Mouse (Mus musculus) forebrain, embryonic 16.5 days (tissue): ENCODE data around the gene Ndufa3. TPM values are rescaled to one million over a fixed set of nuclear protein-coding genes. Genes with fewer than 3 reads are reported as not detected.

ENCODE experiments used
- ATAC-seq: fragments of 200-750 bp; cut with Nextera tagmentation; 2 replicates; pipeline ENCODE4 v1.8.0; 2017; ENCODE audit warnings: mild to moderate bottlenecking, moderate library complexity
- H3K27ac ChIP-seq: fragments of 300-500 bp; sonication (generic); 2 replicates; pipeline ENCODE4 v1.5.1; 2014; ENCODE audit warnings: low read length, control low read depth
- H3K27me3 ChIP-seq: fragments of 300-500 bp; sonication (generic); replicated peaks from 2 replicates; pipeline ENCODE4 v1.6.1; 2014; ENCODE audit warnings: low read length; ENCODE audit not compliant: control insufficient read depth, insufficient read depth
- H3K36me3 ChIP-seq: fragments of 300-500 bp; sonication (generic); 2 replicates; pipeline ENCODE4 v1.6.1; 2014; ENCODE audit not compliant: control insufficient read depth, insufficient read depth
- H3K4me1 ChIP-seq: fragments of 300-500 bp; sonication (generic); replicated peaks from 2 replicates; pipeline ENCODE4 v1.6.1; 2014; ENCODE audit warnings: low read length; ENCODE audit not compliant: control insufficient read depth, insufficient read depth
- H3K4me2 ChIP-seq: fragments of 300-500 bp; sonication (generic); 2 replicates; pipeline ENCODE4 v1.6.1; 2014; ENCODE audit warnings: mild to moderate bottlenecking, low read length, control low read depth
- H3K4me3 ChIP-seq: fragments of 300-500 bp; sonication (generic); replicated peaks from 2 replicates; pipeline ENCODE4 v1.5.1; 2014; ENCODE audit warnings: mild to moderate bottlenecking, low read length, control low read depth
- H3K9ac ChIP-seq: fragments of 300-500 bp; sonication (generic); replicated peaks from 2 replicates; pipeline ENCODE4 v1.6.1; 2014; ENCODE audit warnings: low read depth, low read length, control low read depth
- H3K9me3 ChIP-seq: fragments of 300-500 bp; sonication (generic); 2 replicates; pipeline ENCODE4 v1.6.1; 2016; ENCODE audit warnings: low read length; ENCODE audit not compliant: control insufficient read depth
- WGBS: fragments of 180-500 bp; shearing (Covaris S2); extraction: QIAGEN DNeasy Blood & Tissue Kit; methylation state at CpG from one replicate; pipeline ENCODE4 v1.1.7; 2014; 5-methylcytosine and 5-hydroxymethylcytosine counted together
- polyA plus RNA-seq: library from polyadenylated mRNA; unstranded; fragments of >200 nt; fragmentation: Nextera tagmentation; extraction: Ambion mirVana; gene quantifications from 2 replicates; pipeline ENCODE4 v1.2.1, GENCODE M21; 2015

Ndufa3 gene
- polyA plus RNA-seq, 1 experiment from 2014 or later, result 357 TPM

DNA sequence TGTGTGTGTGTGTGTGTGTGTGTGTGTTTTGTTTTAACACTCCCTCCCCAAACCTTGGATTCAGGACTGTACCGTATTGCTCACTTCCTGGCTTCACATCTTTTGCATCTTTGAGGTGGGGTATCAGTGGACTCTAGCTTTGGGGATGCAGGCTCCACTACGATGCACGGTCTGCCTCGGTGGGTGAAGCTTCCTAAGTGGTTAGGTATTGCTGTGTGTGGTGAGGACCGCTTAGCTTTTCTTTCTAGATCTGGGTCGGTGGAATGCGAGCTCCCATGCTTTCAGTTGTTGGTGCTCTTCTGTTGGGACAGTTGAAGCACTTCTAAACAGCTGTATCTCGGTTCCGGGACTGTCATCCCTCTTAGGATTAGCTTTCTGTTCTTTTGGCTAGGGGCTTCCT lies 29.0 kb downstream of the Ndufa3 start:
- Histone ChIP-seq H3K4me2 (peak overlapping the region; percentile 88), H3K9ac (peak overlapping the region; percentile 80), H3K27ac (peak overlapping the region; percentile 97; the same call in 1 of the 2 replicates), H3K4me1 (peaks cover 37% of the 10 kb centered on the region), H3K36me3 (peaks cover 15% of the 10 kb centered on the region), H3K4me3 (peak overlapping the region; percentile 71), H3K9me3 (no peaks in the 10 kb centered on the region), H3K27me3 (no peaks in the 10 kb centered on the region)
- ATAC-seq, result no peak
- 18% methylated on average over 9 of the region's 9 CpGs for WGBS

DNA sequence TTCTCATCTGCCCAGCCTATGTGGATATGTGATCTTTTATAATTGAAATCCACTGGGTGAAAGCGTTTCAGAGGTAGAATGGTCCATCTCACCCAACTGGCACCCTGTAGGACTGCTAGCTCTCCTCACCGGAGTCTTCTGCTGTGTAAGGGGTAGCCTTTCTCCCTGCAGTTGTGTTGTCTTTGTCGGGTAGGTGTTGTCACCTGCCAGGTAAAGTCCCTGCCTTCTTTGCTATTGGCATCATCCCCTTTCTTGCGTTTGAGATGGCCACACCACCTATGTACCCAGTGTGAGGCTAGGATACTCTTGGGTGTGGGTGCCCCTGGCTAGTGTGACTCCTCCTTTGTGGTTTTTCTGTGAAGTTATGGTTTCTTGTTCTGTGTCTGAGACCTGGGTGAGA lies 29.5 kb downstream of the Ndufa3 start:
- Histone ChIP-seq H3K27ac (no peak overlapping the region), H3K4me3 (peak overlapping the region; percentile 71), H3K9me3 (no peaks in the 10 kb centered on the region), H3K27me3 (no peaks in the 10 kb centered on the region), H3K4me1 (peaks cover 37% of the 10 kb centered on the region), H3K9ac (peak overlapping the region; percentile 80), H3K36me3 (peaks cover 15% of the 10 kb centered on the region), H3K4me2 (peak overlapping the region; percentile 88)
- 68% methylated on average over 4 of the region's 4 CpGs for WGBS
- no peak for ATAC-seq

DNA sequence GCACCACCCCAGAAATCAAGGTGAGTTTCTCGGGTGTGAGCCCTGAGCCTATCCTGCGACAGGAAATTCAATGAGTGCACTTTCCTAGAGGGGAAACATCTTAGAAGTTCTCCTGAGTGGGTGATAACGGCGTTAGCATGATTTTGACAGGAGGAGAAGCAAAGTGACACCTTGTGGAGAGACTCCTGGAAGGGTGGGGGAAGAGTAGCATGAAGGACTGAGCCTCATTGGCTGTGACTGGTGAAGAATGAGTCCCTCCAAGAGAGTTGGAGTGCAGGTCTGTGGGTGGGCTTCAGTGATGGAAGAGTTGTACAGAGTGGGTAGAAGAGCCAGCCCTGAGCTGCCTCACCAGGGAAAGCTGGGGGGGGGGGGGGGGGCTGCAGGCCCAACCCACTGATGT lies 39.8 kb downstream of the Ndufa3 start:
- H3K27ac ChIP-seq, result no peak overlapping the region
- H3K4me2 ChIP-seq, result no peak overlapping the region
- H3K9me3 ChIP-seq, result no peaks in the 10 kb centered on the region
- no peak overlapping the region for H3K4me3 ChIP-seq
- peaks cover 67% of the 10 kb centered on the region for H3K36me3 ChIP-seq
- H3K9ac ChIP-seq, result no peak overlapping the region
- H3K27me3 ChIP-seq, result no peaks in the 10 kb centered on the region
- WGBS, result 92% methylated on average over 4 of the region's 4 CpGs
- no peaks in the 10 kb centered on the region for H3K4me1 ChIP-seq
- no peak for ATAC-seq

DNA sequence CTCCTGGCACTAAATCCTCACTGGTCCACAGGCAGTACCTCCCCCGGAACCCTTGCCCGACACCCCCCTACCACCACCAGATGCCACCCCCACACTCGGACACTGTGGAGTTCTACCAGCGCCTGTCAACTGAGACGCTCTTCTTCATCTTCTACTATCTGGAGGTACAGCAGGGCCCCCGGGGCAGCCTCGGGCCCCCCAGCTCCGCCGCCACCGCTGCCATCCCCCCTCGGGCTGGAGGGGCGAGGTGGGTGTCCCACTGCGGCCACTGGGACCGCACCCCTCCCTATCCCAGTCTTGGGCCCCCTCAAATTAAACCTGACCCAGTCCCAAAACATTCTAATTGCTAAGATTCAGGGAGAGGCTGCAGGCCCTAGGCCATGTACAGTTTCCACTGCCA lies 41.4 kb downstream of the Ndufa3 start:
- ATAC-seq, result no peak
- 96% methylated on average over 13 of the region's 14 CpGs for WGBS

DNA sequence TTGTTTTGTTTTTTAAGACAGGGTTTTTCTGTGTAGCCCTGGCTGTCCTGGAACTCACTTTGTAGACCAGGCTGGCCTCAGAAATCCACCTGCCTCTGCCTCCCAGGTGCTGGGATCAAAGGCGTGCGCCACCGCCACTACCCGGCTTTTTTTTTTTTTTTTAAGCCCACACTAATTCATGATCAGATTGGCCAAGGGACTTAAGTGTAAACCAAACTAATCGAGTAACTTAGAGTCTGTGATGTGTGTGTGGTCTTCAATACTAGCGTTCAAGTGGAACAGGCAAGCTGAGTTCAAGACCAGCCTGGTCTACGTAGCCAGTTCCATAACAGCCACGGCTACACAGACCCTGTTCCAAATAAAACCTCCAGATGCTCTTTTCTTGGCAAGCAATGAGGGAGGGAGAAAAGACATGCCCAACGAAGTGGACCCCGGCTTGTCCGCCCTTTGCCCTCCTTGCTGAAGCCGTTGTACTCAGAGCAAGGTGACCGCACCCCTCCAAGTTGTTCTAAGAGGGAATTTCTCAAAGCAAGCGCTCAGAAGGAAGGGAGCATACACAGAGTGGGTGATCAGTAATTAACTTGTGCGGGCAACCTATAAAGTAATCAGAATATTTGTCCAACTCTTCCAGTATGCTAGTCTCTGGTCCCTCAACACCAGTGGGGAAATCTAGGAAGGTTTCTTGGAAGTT lies 47.5 kb downstream of the Ndufa3 start:
- Histone ChIP-seq H3K36me3 (peaks cover 15% of the 10 kb centered on the region), H3K27me3 (no peaks in the 10 kb centered on the region), H3K9me3 (no peaks in the 10 kb centered on the region), H3K4me3 (peak overlapping the region; percentile 88), H3K4me2 (peak overlapping the region; percentile 92), H3K9ac (peak overlapping the region; percentile 70), H3K4me1 (peaks cover 18% of the 10 kb centered on the region), H3K27ac (peak overlapping the region; percentile 76)
- ATAC-seq, result peak; percentile 22
- 25% methylated on average over 15 of the region's 15 CpGs for WGBS

More for the DNA sequence above, 41.4 kb downstream of the Ndufa3 start:
- H3K9ac ChIP-seq, result no peak overlapping the region
- H3K36me3 ChIP-seq, result peaks cover 58% of the 10 kb centered on the region
- H3K4me1 ChIP-seq, result peaks cover under 1% of the 10 kb centered on the region
- no peaks in the 10 kb centered on the region for H3K9me3 ChIP-seq
- H3K27ac ChIP-seq, result no peak overlapping the region
- no peaks in the 10 kb centered on the region for H3K27me3 ChIP-seq
- H3K4me2 ChIP-seq, result no peak overlapping the region
- no peak overlapping the region for H3K4me3 ChIP-seq

DNA sequence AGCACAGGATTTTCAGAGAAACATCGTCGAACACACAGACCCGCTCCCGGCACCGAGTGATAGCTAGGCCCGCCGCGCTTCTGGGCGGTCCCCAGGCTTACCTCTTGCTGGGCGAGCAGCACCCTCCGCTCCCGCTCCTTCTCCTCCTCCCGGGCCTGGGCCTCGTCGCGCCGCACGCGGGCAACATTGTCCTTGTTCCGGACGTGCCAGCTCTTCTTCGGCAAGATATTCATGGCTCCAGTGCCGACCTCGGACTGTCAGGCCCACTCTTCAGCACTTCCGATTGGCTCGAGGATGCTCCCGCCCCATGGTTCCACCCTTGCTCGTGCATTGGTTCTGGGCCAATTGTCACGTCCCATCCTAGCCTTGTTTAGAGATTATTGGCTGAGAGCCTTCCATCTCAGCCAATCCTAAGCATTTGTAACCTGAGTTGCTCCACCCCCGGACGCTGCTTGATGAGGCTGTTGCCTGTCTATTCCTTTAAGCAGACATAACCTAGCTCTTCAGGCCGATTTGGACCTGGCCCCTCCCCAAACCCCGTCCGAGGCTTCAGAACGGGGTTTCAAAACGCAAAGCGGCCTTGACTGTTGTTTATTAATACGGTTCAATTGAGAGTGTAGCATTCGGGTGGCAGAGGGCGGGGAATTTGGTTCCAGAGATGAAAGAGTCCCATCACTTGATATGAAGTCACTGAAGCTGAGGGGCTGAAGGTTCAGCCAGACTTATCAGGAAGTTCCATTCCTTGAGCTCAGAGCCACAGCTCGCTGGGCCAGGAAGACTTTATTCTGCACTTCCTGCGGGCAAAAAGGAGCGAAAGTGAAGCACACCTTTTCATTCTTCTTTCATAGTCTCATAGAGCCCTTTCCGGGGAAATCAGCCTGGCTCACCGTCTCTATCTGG lies 48.3 kb downstream of the Ndufa3 start, which contains the start of gene Leng1:
TSS of gene Leng1 (minus strand) at position 626 of the 900 bp plus-strand sequence.
- Histone ChIP-seq H3K27me3 (no peaks in the 10 kb centered on the region), H3K4me2 (peak within 1 kb of the TSS; percentile 92), H3K27ac (peak within 1 kb of the TSS; percentile 84), H3K9me3 (no peaks in the 10 kb centered on the region), H3K9ac (peak within 1 kb of the TSS; percentile 70), H3K36me3 (peaks cover 11% of the 10 kb centered on the region), H3K4me3 (peak within 1 kb of the TSS; percentile 88), H3K4me1 (peaks cover 18% of the 10 kb centered on the region)
- ATAC-seq, result peak; percentile 99
- WGBS, result 4% methylated on average over 44 of the region's 45 CpGs

DNA sequence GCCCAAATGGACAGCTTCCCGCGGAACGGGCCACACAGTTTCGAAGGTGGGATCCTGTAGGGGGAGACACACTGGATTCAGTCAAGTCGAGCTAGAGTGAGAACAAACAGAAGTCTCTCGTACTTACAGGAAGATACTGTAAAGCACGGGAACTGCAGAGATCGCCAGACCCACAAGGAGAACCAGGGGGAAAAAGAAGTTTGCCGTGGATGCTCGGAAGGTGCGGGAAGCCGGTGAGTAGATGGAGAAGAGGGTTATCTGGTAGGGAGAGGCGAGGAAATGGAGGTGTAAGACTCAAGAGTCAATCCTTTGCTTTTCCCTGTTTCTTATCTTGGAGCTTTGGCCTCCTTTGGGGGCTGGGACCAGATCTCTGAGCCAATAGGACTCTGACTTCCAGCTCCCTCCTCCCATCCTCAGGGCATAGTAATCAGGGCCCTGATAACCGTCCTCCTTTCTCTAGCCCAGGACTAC lies 49.8 kb downstream of the Ndufa3 start:
- Histone ChIP-seq H3K36me3 (peaks cover 4% of the 10 kb centered on the region), H3K9me3 (no peaks in the 10 kb centered on the region), H3K9ac (no peak overlapping the region), H3K27ac (no peak overlapping the region), H3K4me2 (no peak overlapping the region), H3K4me1 (peaks cover 18% of the 10 kb centered on the region), H3K27me3 (no peaks in the 10 kb centered on the region), H3K4me3 (no peak overlapping the region)
- WGBS, result 23% methylated on average over 14 of the region's 14 CpGs
- no peak for ATAC-seq
